Mouse (Mus musculus): ENCODE measurements at regions not wholly inside any gene's neighbourhood (a gene's known extent, or its start where the extent isn't known, plus 50 kb on each side); places are given as distances from the start of the nearest gene placed in this dataset.

- Histone ChIP-seq H3K36me3 (ENCODE audit: insufficient read depth) (no peaks in the 10 kb centered on the region), H3K4me3 (ENCODE audit: low read depth, low read length) (no peak overlapping the region), H3K27ac (ENCODE audit: low read depth) (no peak overlapping the region), H3K4me1 (ENCODE audit: insufficient read depth) (no peaks in the 10 kb centered on the region), H3K27me3 (ENCODE audit: insufficient read depth, low read length) (no peaks in the 10 kb centered on the region), H3K4me2 (no peak overlapping the region), H3K9me3 (ENCODE audit: low read depth, low read length) (no peaks in the 10 kb centered on the region), H3K9ac (no peak overlapping the region)
- no peak for TF ChIP-seq CTCF (IDR thresholded peaks at IDR 0.05; ENCODE audit: low read depth)
- ATAC-seq (ENCODE audit: insufficient read depth): no peak
- WGBS: 79% methylated on average over 8 of the region's 8 CpGs
- no peak for DNase-seq
Measured at GRCm38 (mm10) chr7:121214181-121214580, 132.7 kb downstream of the Otoa start.

- 53% methylated on average over 3 of the region's 3 CpGs for WGBS
- Histone ChIP-seq H3K9me3 (ENCODE audit: low read depth, low read length) (no peaks in the 10 kb centered on the region), H3K4me3 (ENCODE audit: low read depth, low read length) (no peak overlapping the region), H3K4me1 (ENCODE audit: insufficient read depth) (no peaks in the 10 kb centered on the region), H3K4me2 (no peak overlapping the region), H3K27ac (ENCODE audit: low read depth) (no peak overlapping the region), H3K9ac (no peak overlapping the region), H3K36me3 (ENCODE audit: insufficient read depth) (no peaks in the 10 kb centered on the region), H3K27me3 (ENCODE audit: insufficient read depth, low read length) (no peaks in the 10 kb centered on the region)
- DNase-seq: peak; percentile 33
- no peak for ATAC-seq (ENCODE audit: insufficient read depth)
- no peak for TF ChIP-seq CTCF (IDR thresholded peaks at IDR 0.05; ENCODE audit: low read depth)
Measured at GRCm38 (mm10) chr7:121215032-121215431, 133.6 kb downstream of the Otoa start.

- no peak overlapping the region for H3K4me2 ChIP-seq
- no peak overlapping the region for H3K4me3 ChIP-seq (ENCODE audit: low read depth, low read length)
- TF ChIP-seq CTCF (IDR thresholded peaks at IDR 0.05; ENCODE audit: low read depth): no peak
- no peaks in the 10 kb centered on the region for H3K27me3 ChIP-seq (ENCODE audit: insufficient read depth, low read length)
- no peak overlapping the region for H3K9ac ChIP-seq
- no peaks in the 10 kb centered on the region for H3K36me3 ChIP-seq (ENCODE audit: insufficient read depth)
- H3K27ac ChIP-seq (ENCODE audit: low read depth): no peak overlapping the region
- no peak for DNase-seq
- no peaks in the 10 kb centered on the region for H3K4me1 ChIP-seq (ENCODE audit: insufficient read depth)
- WGBS: 78% methylated on average over 1 of the region's 1 CpGs
- ATAC-seq (ENCODE audit: insufficient read depth): no peak
- H3K9me3 ChIP-seq (ENCODE audit: low read depth, low read length): no peaks in the 10 kb centered on the region
Measured at GRCm38 (mm10) chr7:121215735-121216134, 134.3 kb downstream of the Otoa start.

- H3K4me3 ChIP-seq (ENCODE audit: low read depth, low read length): no peak overlapping the region
- H3K27me3 ChIP-seq (ENCODE audit: insufficient read depth, low read length): no peaks in the 10 kb centered on the region
- no peaks in the 10 kb centered on the region for H3K36me3 ChIP-seq (ENCODE audit: insufficient read depth)
- no peak overlapping the region for H3K9ac ChIP-seq
- 81% methylated on average over 10 of the region's 10 CpGs for WGBS
- ATAC-seq (ENCODE audit: insufficient read depth) (no peak), DNase-seq (no peak)
- H3K4me1 ChIP-seq (ENCODE audit: insufficient read depth): no peaks in the 10 kb centered on the region
- H3K9me3 ChIP-seq (ENCODE audit: low read depth, low read length): no peaks in the 10 kb centered on the region
- TF ChIP-seq CTCF (IDR thresholded peaks at IDR 0.05; ENCODE audit: low read depth): no peak
- no peak overlapping the region for H3K27ac ChIP-seq (ENCODE audit: low read depth)
- no peak overlapping the region for H3K4me2 ChIP-seq
Measured at GRCm38 (mm10) chr7:121218031-121218430, 136.6 kb downstream of the Otoa start.

GRCm38 (mm10) chr7:121221158-121221557 lies 139.7 kb downstream of the Otoa start:
- 87% methylated on average over 7 of the region's 7 CpGs for WGBS
- no peak for DNase-seq
- Histone ChIP-seq H3K4me1 (ENCODE audit: insufficient read depth) (no peaks in the 10 kb centered on the region), H3K9ac (no peak overlapping the region), H3K4me2 (no peak overlapping the region), H3K27ac (ENCODE audit: low read depth) (no peak overlapping the region), H3K36me3 (ENCODE audit: insufficient read depth) (no peaks in the 10 kb centered on the region), H3K9me3 (ENCODE audit: low read depth, low read length) (no peaks in the 10 kb centered on the region), H3K27me3 (ENCODE audit: insufficient read depth, low read length) (no peaks in the 10 kb centered on the region), H3K4me3 (ENCODE audit: low read depth, low read length) (no peak overlapping the region)
- no peak for ATAC-seq (ENCODE audit: insufficient read depth)
- no peak for TF ChIP-seq CTCF (IDR thresholded peaks at IDR 0.05; ENCODE audit: low read depth)

- H3K9ac ChIP-seq: no peak overlapping the region
- no peak overlapping the region for H3K27ac ChIP-seq (ENCODE audit: low read depth)
- H3K9me3 ChIP-seq (ENCODE audit: low read depth, low read length): no peaks in the 10 kb centered on the region
- no peaks in the 10 kb centered on the region for H3K4me1 ChIP-seq (ENCODE audit: insufficient read depth)
- H3K36me3 ChIP-seq (ENCODE audit: insufficient read depth): no peaks in the 10 kb centered on the region
- no peak for ATAC-seq (ENCODE audit: insufficient read depth)
- no peak overlapping the region for H3K4me3 ChIP-seq (ENCODE audit: low read depth, low read length)
- no peaks in the 10 kb centered on the region for H3K27me3 ChIP-seq (ENCODE audit: insufficient read depth, low read length)
- WGBS: 76% methylated on average over 3 of the region's 3 CpGs
- no peak overlapping the region for H3K4me2 ChIP-seq
- no peak for DNase-seq
- no peak for TF ChIP-seq CTCF (IDR thresholded peaks at IDR 0.05; ENCODE audit: low read depth)
Measured at GRCm38 (mm10) chr7:121231881-121232280, 150.4 kb downstream of the Otoa start.

GRCm38 (mm10) chr7:121234831-121235230 lies 153.4 kb downstream of the Otoa start:
- Histone ChIP-seq H3K36me3 (ENCODE audit: insufficient read depth) (no peaks in the 10 kb centered on the region), H3K27ac (ENCODE audit: low read depth) (no peak overlapping the region)
- 61% methylated on average over 6 of the region's 6 CpGs for WGBS

GRCm38 (mm10) chr7:121239731-121240130 lies 151.9 kb upstream of the Hs3st2 start:
- H3K27me3 ChIP-seq (ENCODE audit: insufficient read depth, low read length): no peaks in the 10 kb centered on the region
- H3K27ac ChIP-seq (ENCODE audit: low read depth): no peak overlapping the region
- ATAC-seq (ENCODE audit: insufficient read depth) (no peak), DNase-seq (no peak)
- H3K4me1 ChIP-seq (ENCODE audit: insufficient read depth): no peaks in the 10 kb centered on the region
- H3K9me3 ChIP-seq (ENCODE audit: low read depth, low read length): no peaks in the 10 kb centered on the region
- no peak for TF ChIP-seq CTCF (IDR thresholded peaks at IDR 0.05; ENCODE audit: low read depth)
- no peak overlapping the region for H3K4me3 ChIP-seq (ENCODE audit: low read depth, low read length)
- H3K4me2 ChIP-seq: no peak overlapping the region
- WGBS: 60% methylated on average over 6 of the region's 6 CpGs
- no peaks in the 10 kb centered on the region for H3K36me3 ChIP-seq (ENCODE audit: insufficient read depth)
- no peak overlapping the region for H3K9ac ChIP-seq

More at GRCm38 (mm10) chr7:121234831-121235230, 153.4 kb downstream of the Otoa start:
- no peak overlapping the region for H3K4me3 ChIP-seq (ENCODE audit: low read depth, low read length)
- no peaks in the 10 kb centered on the region for H3K27me3 ChIP-seq (ENCODE audit: insufficient read depth, low read length)
- no peaks in the 10 kb centered on the region for H3K9me3 ChIP-seq (ENCODE audit: low read depth, low read length)
- no peak for DNase-seq
- no peak for TF ChIP-seq CTCF (IDR thresholded peaks at IDR 0.05; ENCODE audit: low read depth)
- H3K9ac ChIP-seq: no peak overlapping the region
- no peak for ATAC-seq (ENCODE audit: insufficient read depth)
- no peak overlapping the region for H3K4me2 ChIP-seq
- no peaks in the 10 kb centered on the region for H3K4me1 ChIP-seq (ENCODE audit: insufficient read depth)

Data from lung, embryonic 14.5 days (tissue).